Mouse (Mus musculus) kidney, embryonic 15.5 days (tissue): Measurements from ENCODE around the gene Egln3. TPM values are rescaled to one million over a fixed set of nuclear protein-coding genes. Genes with fewer than 3 reads are reported as not detected.

Source experiments
- ATAC-seq: fragments of 200-750 bp; cut with Nextera tagmentation; replicated peaks from 2 replicates; pipeline ENCODE4 v1.8.0; 2017; ENCODE audit warnings: moderate TSS enrichment; ENCODE audit not compliant: low FRiP score
- H3K27ac ChIP-seq: fragments of 300-500 bp; sonication (generic); 2 replicates; pipeline ENCODE4 v1.5.1; 2015; ENCODE audit warnings: mild to moderate bottlenecking, inconsistent platforms
- H3K27me3 ChIP-seq: fragments of 300-500 bp; sonication (generic); 2 replicates; pipeline ENCODE4 v1.6.1; 2015; ENCODE audit warnings: inconsistent platforms
- H3K36me3 ChIP-seq: fragments of 300-500 bp; sonication (generic); 2 replicates; pipeline ENCODE4 v1.6.1; 2015; ENCODE audit warnings: inconsistent platforms
- H3K4me1 ChIP-seq: fragments of 300-500 bp; sonication (generic); 2 replicates; pipeline ENCODE4 v1.6.1; 2015; ENCODE audit warnings: inconsistent platforms
- H3K4me2 ChIP-seq: fragments of 300-500 bp; sonication (generic); 2 replicates; pipeline ENCODE4 v1.6.1; 2015; ENCODE audit warnings: moderate library complexity, mild to moderate bottlenecking, inconsistent platforms
- H3K4me3 ChIP-seq: fragments of 300-500 bp; sonication (generic); replicated peaks from 2 replicates; pipeline ENCODE4 v1.5.1; 2015; ENCODE audit warnings: mild to moderate bottlenecking, inconsistent platforms
- H3K9ac ChIP-seq: fragments of 300-500 bp; sonication (generic); 2 replicates; pipeline ENCODE4 v1.6.1; 2015; ENCODE audit warnings: mild to moderate bottlenecking, inconsistent platforms
- H3K9me3 ChIP-seq: fragments of 300-500 bp; sonication (generic); replicated peaks from 2 replicates; pipeline ENCODE4 v1.6.1; 2016; ENCODE audit warnings: inconsistent platforms
- WGBS: fragments of 180-500 bp; shearing (Covaris S2); methylation state at CpG from one replicate; pipeline ENCODE4 v1.1.7; 2015; ENCODE audit warnings: mixed read lengths; 5-methylcytosine and 5-hydroxymethylcytosine counted together
- polyA plus RNA-seq: library from polyadenylated mRNA; unstranded; fragments of >200 nt; fragmentation: Nextera tagmentation; extraction: Ambion mirVana; gene quantifications from 2 replicates; pipeline ENCODE4 v1.2.1, GENCODE M21; 2015

Gene Egln3
- polyA plus RNA-seq, 1 experiment from 2014 or later: 15.3 TPM

DNA sequence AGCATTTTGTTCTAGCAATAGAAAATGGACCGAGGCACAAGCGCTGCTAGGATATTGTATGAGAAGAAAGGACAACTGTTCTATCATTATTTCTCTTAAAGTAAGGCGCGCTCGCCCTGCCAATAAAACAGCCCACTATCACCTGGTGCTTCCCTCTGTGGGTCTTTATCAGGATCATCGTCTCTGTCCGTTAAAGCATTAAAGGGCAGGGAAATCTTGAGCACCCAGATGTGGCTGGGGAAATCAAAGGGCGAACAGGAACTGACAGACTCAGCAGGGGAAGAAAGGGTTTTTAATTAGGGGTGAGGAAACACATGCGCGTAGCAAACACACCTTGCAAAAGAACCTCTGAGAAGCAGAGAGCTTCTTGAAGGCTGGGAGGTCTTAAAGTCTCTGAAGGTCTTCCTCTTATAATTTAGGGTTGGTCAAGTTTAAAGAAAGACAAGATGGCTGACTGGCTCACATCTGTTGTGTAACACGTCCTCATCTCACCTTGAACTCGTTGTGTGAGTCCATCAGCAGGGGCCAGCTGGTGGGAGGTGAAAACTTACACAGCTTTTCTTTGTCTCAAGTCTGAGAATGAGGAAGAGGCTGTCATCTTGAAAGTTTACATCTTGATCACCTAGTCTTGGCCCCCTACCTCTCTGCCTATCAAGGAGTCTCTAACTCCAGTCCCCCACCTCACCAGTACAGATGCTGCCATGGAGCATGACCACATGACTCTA is 18.5 kb upstream of the Egln3 start:
- no peak overlapping the region for H3K27ac ChIP-seq
- ATAC-seq: no peak
- no peaks in the 10 kb centered on the region for H3K36me3 ChIP-seq
- no peaks in the 10 kb centered on the region for H3K9me3 ChIP-seq
- WGBS: 59% methylated on average over 12 of the region's 12 CpGs
- no peak overlapping the region for H3K4me3 ChIP-seq
- H3K4me1 ChIP-seq: no peaks in the 10 kb centered on the region
- H3K27me3 ChIP-seq: peaks cover 45% of the 10 kb centered on the region
- no peak overlapping the region for H3K4me2 ChIP-seq
- no peak overlapping the region for H3K9ac ChIP-seq

DNA sequence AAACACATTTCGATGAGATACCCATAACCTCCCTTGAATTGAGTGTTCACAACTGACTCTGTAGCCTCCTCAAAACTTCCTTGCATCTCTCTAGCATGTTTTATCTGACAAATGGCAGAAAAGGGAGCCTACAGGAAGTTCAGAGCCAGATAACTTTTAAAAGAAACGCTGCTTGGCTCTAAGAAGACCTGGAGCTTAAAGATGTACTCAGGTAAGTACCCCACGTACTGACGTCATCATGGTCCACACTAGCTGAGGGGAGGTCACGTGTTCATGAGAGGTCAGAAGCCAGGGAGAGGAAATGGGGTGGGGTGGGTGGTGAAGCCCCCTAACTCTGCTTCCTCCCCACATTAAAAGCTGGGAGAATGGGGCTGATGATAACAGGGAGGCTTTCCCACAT is 13.0 kb upstream of the Egln3 start:
- peaks cover 7% of the 10 kb centered on the region for H3K4me1 ChIP-seq

DNA sequence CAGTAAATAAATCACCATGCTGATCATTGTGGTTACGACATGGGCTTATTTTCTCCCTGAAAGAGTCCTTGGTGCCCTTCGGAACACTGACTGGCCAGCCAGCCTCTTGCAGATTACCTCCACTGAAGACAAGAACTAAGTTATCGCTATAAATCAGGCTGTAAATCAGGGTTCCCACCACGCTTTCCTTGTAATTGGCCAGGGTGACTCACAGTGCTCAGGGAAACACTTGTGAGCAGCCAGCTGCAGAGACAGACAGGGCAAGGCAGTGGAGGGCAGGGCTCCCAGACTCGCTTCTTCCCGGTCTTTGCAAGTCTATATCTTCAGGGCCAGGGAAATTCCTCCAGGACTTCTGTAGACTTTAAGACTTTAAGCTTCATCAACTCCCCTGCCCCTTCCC is 10.8 kb upstream of the Egln3 start:
- 5% methylated on average over 6 of the region's 6 CpGs for WGBS

More for the DNA sequence above, 13.0 kb upstream of the Egln3 start:
- H3K4me3 ChIP-seq: no peak overlapping the region
- no peak overlapping the region for H3K27ac ChIP-seq
- no peak overlapping the region for H3K9ac ChIP-seq
- no peak overlapping the region for H3K4me2 ChIP-seq
- no peaks in the 10 kb centered on the region for H3K36me3 ChIP-seq
- peaks cover 31% of the 10 kb centered on the region for H3K27me3 ChIP-seq
- no peaks in the 10 kb centered on the region for H3K9me3 ChIP-seq
- ATAC-seq: no peak
- WGBS: 70% methylated on average over 5 of the region's 5 CpGs

DNA sequence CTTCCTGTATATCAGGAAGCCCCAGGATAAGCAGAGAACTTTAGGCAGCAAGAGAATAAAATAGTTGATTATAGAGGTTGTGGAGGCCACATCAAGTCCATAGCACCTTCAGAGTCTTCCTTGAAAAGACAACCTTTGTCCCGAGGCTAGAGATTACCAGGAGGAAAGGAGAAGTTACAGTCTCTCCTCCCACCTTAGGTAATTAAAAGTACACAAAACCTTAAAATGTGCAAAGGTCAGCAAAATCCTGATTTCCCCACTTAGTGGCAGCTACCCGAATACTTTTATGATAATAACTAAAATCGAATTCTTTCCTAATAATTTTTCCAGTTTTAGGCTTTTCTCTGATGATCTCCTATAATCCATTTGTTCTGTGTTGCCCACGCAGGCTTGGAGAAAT is 10.2 kb upstream of the Egln3 start:
- H3K4me3 ChIP-seq: no peak overlapping the region
- H3K36me3 ChIP-seq: no peaks in the 10 kb centered on the region
- ATAC-seq: no peak

More for the DNA sequence above, 10.8 kb upstream of the Egln3 start:
- no peak overlapping the region for H3K4me3 ChIP-seq
- H3K36me3 ChIP-seq: no peaks in the 10 kb centered on the region
- no peaks in the 10 kb centered on the region for H3K9me3 ChIP-seq
- peak overlapping the region; percentile 32; the same call in 1 of the 2 replicates for H3K4me2 ChIP-seq
- H3K27me3 ChIP-seq: peaks cover 19% of the 10 kb centered on the region
- H3K27ac ChIP-seq: no peak overlapping the region
- H3K9ac ChIP-seq: no peak overlapping the region
- ATAC-seq: peak; percentile 70
- peaks cover 10% of the 10 kb centered on the region for H3K4me1 ChIP-seq

DNA sequence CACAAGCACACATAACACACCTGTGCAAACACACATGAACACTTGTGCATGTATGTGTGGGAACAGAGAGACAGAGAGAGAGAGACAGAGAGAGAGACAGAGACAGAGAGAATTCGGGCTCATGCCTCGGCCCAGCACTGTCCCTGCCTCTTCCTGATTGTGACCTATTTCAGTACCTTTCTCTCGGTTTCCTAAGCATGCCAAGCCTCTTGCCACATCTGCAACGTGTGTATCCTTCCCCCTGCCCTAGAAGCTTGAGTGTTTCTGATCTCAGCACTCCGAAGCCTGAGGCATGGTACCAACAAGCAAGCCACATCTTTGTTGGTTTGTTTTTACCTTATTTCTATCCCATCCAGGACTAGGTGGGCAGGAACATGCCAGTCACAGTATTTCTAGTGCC is 9.6 kb upstream of the Egln3 start:
- no peak overlapping the region for H3K4me3 ChIP-seq
- H3K27ac ChIP-seq: no peak overlapping the region
- peaks cover 13% of the 10 kb centered on the region; the same call in 1 of the 2 replicates for H3K27me3 ChIP-seq
- peaks cover 14% of the 10 kb centered on the region for H3K4me1 ChIP-seq
- H3K9me3 ChIP-seq: no peaks in the 10 kb centered on the region
- no peak for ATAC-seq
- H3K36me3 ChIP-seq: no peaks in the 10 kb centered on the region
- WGBS: 72% methylated on average over 5 of the region's 5 CpGs
- H3K9ac ChIP-seq: no peak overlapping the region
- H3K4me2 ChIP-seq: no peak overlapping the region

More for the DNA sequence above, 10.2 kb upstream of the Egln3 start:
- H3K4me1 ChIP-seq: peaks cover 10% of the 10 kb centered on the region
- no peak overlapping the region for H3K9ac ChIP-seq
- H3K27ac ChIP-seq: no peak overlapping the region
- H3K27me3 ChIP-seq: peaks cover 16% of the 10 kb centered on the region; the same call in 1 of the 2 replicates
- no peaks in the 10 kb centered on the region for H3K9me3 ChIP-seq
- 0 out of 2 replicates have a peak overlapping the region, but pooled peaks have one; percentile 32 for H3K4me2 ChIP-seq
- WGBS: 63% methylated on average over 4 of the region's 4 CpGs

DNA sequence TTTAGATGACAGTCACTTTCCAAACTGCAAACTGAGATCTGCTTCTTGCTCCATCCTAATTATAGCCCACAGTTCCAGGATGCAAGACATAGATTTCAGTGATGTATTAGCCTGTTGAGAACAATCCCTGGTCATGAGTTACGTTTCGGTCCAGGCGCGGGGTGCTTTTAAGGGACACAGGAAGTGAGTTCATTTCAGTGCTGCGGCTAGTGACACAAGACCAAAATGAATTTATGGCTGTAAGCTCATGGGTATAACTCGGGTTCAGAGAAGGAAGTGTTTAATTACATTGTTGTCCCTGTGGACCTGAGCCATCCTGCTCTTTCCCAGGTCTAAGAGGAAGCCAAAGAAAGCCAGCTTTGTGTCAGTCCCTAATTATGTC is 5.5 kb upstream of the Egln3 start:
- 7% methylated on average over 6 of the region's 6 CpGs for WGBS
- no peak overlapping the region for H3K4me3 ChIP-seq
- ATAC-seq: peak; percentile 54; the same call in 1 of the 2 replicates
- peak overlapping the region; percentile 66; the same call in 1 of the 2 replicates for H3K27ac ChIP-seq
- no peak overlapping the region for H3K9ac ChIP-seq
- no peaks in the 10 kb centered on the region for H3K36me3 ChIP-seq
- H3K4me1 ChIP-seq: peaks cover 22% of the 10 kb centered on the region
- no peak overlapping the region for H3K4me2 ChIP-seq
- no peaks in the 10 kb centered on the region for H3K9me3 ChIP-seq
- H3K27me3 ChIP-seq: peaks cover 8% of the 10 kb centered on the region; the same call in 1 of the 2 replicates

DNA sequence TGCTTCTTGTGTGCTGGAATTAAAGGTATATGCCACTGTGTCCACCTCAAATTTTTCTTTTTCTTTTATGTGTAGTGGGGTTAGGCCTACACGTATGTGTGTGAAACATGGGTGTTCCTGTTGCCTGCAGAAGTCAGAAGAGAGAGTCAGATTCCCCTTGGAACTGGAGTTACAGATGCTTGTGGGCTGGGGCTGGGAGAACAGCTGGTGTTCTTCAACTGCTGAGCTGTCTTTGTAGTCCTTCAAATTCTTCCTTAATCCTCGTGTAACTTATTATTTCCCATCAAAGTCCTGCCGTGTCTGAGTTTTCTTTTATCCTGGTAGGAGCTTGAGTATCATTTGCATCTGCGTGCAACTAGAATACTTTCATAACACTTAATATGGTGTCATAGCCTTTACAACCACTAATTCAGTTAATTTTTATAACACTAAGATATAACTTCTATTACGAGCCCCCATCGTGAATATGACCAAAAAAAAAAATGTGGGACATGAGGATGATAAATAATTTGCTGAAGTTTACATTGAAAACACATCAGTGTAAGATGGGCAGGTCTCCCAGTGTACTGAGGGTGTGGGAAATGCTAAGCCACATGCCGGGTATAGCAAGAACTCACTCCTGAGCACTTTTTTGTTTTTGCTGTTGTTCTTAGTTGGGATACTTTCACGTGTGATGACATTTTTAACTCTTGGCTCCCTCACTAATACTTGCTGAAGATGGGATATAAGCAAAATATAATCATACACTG is 4.9 kb upstream of the Egln3 start:
- ATAC-seq: no peak
- peaks cover 9% of the 10 kb centered on the region for H3K27me3 ChIP-seq
- H3K9me3 ChIP-seq: no peaks in the 10 kb centered on the region
- H3K4me2 ChIP-seq: no peak overlapping the region
- no peak overlapping the region for H3K9ac ChIP-seq
- H3K27ac ChIP-seq: peak overlapping the region; percentile 66
- H3K4me1 ChIP-seq: peaks cover 26% of the 10 kb centered on the region
- H3K36me3 ChIP-seq: no peaks in the 10 kb centered on the region
- H3K4me3 ChIP-seq: no peak overlapping the region
- 35% methylated on average over 8 of the region's 8 CpGs for WGBS

DNA sequence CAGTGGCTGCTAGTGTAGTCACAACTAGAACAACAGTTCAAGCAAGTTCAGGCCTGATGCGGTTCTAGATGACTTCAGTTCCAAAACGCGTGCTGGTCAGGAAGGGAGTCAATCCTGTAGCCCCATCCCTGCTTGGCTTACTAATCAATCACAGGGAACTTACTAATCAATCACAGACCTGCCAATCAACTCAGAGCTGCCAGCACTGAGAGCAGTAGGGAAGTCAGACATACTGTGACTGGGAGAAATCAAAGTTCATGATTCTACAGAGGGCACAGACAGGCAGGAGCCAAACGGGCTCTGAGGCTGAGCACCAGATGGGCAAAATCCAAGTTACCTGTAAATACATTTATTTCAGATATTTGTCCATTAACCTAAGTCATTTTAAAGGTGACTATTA is 2.1 kb upstream of the Egln3 start:
- H3K4me3 ChIP-seq: no peak overlapping the region
- H3K4me2 ChIP-seq: no peak overlapping the region
- H3K4me1 ChIP-seq: peaks cover 39% of the 10 kb centered on the region
- no peak for ATAC-seq
- H3K36me3 ChIP-seq: no peaks in the 10 kb centered on the region
- no peak overlapping the region for H3K27ac ChIP-seq
- no peaks in the 10 kb centered on the region for H3K9me3 ChIP-seq
- 94% methylated on average over 4 of the region's 4 CpGs for WGBS
- no peak overlapping the region for H3K9ac ChIP-seq
- H3K27me3 ChIP-seq: peaks cover 33% of the 10 kb centered on the region

DNA sequence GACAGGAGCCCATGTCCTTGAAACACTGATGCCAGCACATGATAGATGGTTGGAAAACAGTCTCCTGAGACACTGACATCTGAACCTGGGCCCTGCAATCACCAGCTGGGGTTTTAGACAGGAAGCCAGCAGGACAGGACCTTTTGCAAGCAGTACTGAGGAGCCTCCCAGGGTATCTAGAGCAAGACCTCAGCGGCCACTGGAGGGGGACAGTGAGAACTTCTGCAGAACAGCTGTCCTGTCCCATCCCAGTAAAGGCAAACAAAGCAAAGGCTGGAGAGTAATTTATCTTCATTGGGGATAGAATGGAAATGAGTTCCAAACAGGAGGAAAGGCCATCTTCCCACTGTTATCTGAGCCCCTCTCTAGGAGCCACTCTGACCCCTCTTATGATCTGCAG is 1.5 kb upstream of the Egln3 start:
- no peak overlapping the region for H3K9ac ChIP-seq
- peaks cover 33% of the 10 kb centered on the region for H3K27me3 ChIP-seq
- 0 out of 2 replicates have a peak, but pooled peaks have one; percentile 37 for ATAC-seq
- no peaks in the 10 kb centered on the region for H3K9me3 ChIP-seq
- H3K4me3 ChIP-seq: no peak overlapping the region
- no peak overlapping the region for H3K27ac ChIP-seq
- H3K4me1 ChIP-seq: peaks cover 39% of the 10 kb centered on the region
- H3K4me2 ChIP-seq: no peak overlapping the region
- H3K36me3 ChIP-seq: no peaks in the 10 kb centered on the region
- 3% methylated on average over 1 of the region's 1 CpGs for WGBS

DNA sequence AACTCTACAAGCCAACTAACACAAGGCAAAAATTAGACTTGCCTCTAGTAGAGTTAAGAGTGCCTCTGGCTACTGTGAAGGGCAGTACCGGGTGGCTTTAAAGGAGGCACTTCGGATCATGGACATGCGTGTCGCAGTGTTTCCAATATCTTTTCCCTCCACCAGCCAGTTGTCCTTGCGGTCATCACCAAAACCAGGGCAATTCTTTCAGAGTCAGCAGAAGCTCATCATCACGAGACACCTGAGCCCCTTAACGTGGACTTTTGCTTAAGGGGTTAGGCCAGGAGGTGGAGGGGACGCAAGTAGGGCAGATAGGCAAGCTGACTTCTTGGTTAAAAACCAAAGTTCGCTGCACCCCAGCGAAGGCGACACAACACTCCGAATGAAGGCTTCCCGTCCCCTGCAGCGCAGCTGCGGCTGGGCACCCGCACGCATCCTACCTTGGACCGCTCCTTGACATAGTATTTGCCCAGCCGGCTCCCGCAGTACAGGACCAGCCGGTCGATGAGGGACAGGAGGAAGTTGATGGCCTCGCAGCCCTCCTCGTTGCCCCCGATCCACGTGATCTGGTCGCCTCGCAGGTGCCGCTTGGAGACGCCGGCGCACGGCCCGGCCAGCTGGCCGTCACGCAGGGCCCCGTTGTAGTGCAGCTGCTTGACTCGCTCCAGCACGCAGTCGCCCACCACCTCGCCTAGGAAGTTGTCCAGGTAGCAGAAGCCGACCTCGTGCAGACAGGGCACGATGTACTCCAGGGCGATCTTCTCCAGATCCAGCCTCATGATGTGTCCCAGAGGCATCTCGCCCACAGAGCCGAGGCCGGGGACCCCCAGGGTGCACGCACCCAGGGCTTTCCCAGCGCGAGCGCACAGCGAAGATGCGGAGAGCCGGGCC is 650 bp downstream of the Egln3 start:
- WGBS: 2% methylated on average over 55 of the region's 55 CpGs

DNA sequence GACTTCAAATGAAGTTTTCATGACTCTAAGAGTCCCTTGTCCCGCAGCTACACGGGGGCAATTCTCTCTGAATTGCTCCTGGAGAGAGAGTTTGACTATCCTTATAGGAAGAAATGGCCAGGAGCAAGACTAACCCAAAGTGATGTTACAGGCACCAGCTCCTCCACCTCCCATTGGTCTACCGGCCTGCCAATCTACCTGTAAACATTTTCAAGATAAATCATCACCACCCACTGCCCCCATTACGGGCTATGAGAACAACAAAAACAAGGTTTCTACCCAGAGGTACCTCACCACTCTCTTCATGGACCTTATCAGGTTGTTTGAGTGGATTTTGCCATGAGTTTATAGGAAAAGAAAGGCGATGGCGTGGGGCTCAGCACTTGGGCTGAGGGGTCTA is 1.4 kb downstream of the Egln3 start:
- no peaks in the 10 kb centered on the region for H3K36me3 ChIP-seq
- peak overlapping the region; percentile 95 for H3K4me2 ChIP-seq
- no peaks in the 10 kb centered on the region for H3K9me3 ChIP-seq
- peak overlapping the region; percentile 57 for H3K9ac ChIP-seq
- H3K27ac ChIP-seq: no peak overlapping the region
- peaks cover 46% of the 10 kb centered on the region for H3K4me1 ChIP-seq
- H3K4me3 ChIP-seq: peak overlapping the region; percentile 64
- WGBS: 38% methylated on average over 6 of the region's 6 CpGs
- peaks cover 36% of the 10 kb centered on the region for H3K27me3 ChIP-seq
- ATAC-seq: no peak

More for the DNA sequence above, 650 bp downstream of the Egln3 start:
- H3K4me2 ChIP-seq: peak overlapping the region; percentile 95
- peak overlapping the region; percentile 38 for H3K27ac ChIP-seq
- peaks cover 33% of the 10 kb centered on the region for H3K27me3 ChIP-seq
- H3K36me3 ChIP-seq: no peaks in the 10 kb centered on the region
- H3K9ac ChIP-seq: peak overlapping the region; percentile 57
- H3K4me1 ChIP-seq: peaks cover 39% of the 10 kb centered on the region
- ATAC-seq: peak; percentile 70
- H3K4me3 ChIP-seq: peak overlapping the region; percentile 64
- no peaks in the 10 kb centered on the region for H3K9me3 ChIP-seq
